Mouse (Mus musculus): ENCODE measurements around the gene Eps8l2.
A peak's percentile ranks its signal among the peaks of the same experiment; 100 is the strongest.

The Eps8l2 gene

GRCm38 (mm10) chr7:141338576-141339131 lies at the start of gene Eps8l2:
Gene Eps8l2, plus strand, starts transcription at chr7:141338880.
- DNase-seq, result peak; percentile 87 to 95

DNA sequence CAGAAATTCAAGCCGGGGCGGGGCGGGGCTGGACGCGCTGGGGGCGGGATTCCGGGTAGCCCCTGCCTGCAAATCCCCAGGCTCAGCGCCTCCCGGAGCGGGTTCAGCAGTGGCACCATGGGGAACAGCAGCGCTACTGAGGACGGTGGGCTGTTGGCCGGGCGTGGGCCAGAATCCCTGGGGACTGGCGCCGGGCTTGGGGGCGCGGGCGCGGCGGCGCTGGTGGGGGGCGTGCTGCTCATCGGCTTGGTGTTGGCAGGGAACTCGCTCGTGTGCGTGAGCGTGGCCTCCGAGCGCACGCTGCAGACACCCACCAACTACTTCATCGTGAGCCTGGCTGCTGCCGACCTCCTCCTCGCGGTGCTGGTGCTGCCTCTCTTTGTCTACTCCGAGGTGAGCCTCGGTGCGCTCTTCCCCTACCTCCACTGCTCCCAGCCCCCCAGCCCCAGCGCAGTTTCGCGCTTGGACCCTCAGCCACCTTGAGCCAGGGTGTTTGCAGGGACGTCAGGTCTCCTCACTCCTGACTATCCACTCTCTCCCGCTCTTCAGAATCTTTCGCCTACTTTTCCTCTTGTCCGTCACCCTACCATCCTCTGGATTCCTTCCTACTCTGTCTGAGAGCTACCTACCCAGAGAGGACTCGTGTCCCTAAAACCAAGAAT lies 46.6 kb upstream of the Eps8l2 start, which contains the start of gene Drd4:
Gene Drd4 (plus strand): TSS at position 86 of the 662 bp plus-strand sequence.
- DNase-seq, result no peak

- no peak for DNase-seq
These were observed 45.9 kb upstream of the Eps8l2 start for GRCm38 (mm10) chr7:141292583-141293388.

DNA sequence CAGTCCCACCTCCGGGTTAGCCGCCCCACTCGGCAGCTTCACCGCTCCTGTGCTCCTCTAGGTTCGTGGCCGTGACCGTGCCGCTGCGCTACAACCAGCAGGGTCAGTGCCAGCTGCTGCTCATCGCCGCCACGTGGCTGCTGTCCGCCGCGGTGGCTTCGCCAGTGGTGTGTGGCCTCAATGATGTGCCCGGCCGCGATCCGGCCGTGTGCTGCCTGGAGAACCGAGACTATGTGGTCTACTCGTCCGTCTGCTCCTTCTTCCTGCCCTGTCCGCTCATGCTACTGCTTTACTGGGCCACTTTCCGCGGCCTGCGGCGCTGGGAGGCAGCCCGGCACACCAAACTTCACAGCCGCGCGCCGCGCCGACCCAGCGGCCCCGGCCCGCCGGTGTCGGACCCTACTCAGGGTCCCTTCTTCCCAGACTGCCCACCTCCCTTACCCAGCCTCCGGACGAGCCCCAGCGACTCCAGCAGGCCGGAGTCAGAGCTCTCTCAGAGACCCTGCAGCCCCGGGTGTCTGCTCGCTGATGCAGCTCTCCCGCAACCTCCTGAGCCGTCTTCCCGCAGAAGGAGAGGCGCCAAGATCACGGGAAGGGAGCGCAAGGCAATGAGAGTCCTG lies 44.7 kb upstream of the Eps8l2 start:
- DNase-seq, result peak; percentile 38 to 65

DNA sequence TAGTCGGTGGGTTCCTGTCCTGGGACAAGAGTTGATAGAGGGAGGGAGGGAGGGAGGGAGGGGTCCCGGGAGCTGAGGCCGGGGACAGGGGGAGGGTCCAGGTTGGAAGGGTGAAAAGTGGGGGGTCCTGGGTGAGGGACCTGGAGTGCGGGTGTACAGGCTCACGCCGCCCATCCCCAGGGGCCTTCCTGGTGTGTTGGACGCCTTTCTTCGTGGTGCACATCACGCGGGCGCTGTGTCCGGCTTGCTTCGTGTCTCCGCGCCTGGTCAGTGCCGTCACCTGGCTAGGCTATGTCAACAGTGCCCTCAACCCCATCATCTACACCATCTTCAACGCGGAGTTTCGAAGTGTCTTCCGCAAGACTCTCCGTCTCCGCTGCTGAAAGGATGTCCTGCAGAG lies 44.2 kb upstream of the Eps8l2 start:
- no peak for DNase-seq

DNA sequence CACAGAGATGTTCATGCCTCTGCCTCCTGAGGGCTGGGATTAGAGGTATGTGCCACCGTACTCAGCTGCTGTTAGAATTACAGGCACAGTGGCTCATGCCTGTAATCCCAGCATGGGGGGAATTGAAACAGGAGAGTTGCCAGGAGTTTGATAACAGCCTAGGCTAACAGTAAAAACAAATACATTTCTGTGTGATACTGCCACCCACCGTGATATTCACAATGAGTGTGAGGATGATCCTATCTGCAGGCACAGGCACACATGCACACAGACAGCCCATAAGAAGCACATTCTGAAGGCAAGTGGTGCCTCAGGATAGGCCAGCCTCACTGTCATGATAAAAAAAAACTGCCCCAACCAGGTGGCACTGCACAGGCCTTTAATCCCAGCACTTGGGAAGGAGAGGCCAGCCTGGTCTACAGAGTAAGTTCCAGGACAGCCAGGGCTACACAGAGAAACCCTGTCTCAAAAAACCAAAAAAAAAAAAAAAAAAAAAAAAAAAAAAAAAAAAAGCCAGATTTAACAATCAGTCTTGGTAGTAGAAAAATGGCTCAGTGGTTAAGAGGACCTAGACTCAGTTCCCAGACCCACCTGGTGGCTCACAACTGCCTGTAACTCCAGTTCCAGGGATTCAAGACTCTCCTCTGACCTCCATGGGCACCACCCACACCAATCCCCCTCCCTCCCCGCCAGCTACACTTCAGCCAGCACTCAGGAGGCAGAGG lies 40.6 kb upstream of the Eps8l2 start:
- DNase-seq, result no peak

DNA sequence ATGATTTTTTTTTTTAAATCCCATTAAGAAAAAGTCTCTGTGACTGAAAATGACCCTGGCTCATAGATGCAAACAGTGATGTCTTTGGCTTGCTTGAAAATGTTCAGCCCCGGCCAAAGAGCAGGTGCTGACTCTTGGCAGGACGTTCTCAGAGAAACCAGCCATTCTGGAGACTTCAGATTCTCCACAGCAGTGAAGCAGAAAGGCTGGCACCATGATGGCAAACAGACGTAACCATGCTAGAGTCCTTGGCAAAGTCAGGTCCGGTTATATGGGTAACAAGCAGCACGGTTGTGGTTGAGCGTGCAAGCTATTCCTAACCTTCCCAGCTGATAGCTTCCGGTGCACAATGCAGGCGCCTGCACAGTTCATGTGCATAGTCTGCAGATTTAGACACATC lies 39.5 kb upstream of the Eps8l2 start:
- no peak for DNase-seq

GRCm38 (mm10) chr7:141301386-141301785 lies 37.3 kb upstream of the Eps8l2 start:
- no peak for DNase-seq

- DNase-seq, result no peak
These were observed 35.9 kb upstream of the Eps8l2 start for GRCm38 (mm10) chr7:141302702-141303268.

GRCm38 (mm10) chr7:141304537-141304936 lies 34.1 kb upstream of the Eps8l2 start:
- no peak for DNase-seq

DNA sequence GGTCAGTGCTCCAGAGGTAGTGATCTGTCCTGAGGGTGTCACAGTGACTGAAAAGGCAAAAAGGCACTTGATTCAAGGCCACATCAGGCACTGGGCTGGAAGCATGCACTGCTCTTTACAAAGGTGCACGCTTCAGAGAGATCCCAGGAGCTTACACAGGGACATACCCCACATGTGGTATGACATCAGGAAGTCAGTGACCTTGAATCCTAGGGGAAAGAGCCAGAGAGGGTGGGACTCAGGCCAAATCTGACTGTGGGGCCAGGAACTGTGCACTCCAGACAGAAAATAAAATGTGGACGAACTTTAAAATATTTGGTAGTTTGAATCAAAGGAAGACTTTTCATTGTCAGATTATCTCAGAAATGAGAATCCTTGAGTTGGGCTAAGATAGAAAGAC lies 24.3 kb upstream of the Eps8l2 start:
- DNase-seq, result no peak

- no peak for DNase-seq
These were observed 23.6 kb upstream of the Eps8l2 start for GRCm38 (mm10) chr7:141315076-141315475.

GRCm38 (mm10) chr7:141315974-141316373 lies 22.7 kb upstream of the Eps8l2 start:
- peak; percentile 80 to 86 for DNase-seq

- peak in 1 of 2 experiments; percentile 73 for DNase-seq
These were observed 21.0 kb upstream of the Eps8l2 start for GRCm38 (mm10) chr7:141317619-141318132.

GRCm38 (mm10) chr7:141319446-141319845 lies 19.2 kb upstream of the Eps8l2 start:
- no peak for DNase-seq

GRCm38 (mm10) chr7:141324686-141325085 lies 14.0 kb upstream of the Eps8l2 start:
- peak in 1 of 2 experiments; percentile 60 for DNase-seq

DNA sequence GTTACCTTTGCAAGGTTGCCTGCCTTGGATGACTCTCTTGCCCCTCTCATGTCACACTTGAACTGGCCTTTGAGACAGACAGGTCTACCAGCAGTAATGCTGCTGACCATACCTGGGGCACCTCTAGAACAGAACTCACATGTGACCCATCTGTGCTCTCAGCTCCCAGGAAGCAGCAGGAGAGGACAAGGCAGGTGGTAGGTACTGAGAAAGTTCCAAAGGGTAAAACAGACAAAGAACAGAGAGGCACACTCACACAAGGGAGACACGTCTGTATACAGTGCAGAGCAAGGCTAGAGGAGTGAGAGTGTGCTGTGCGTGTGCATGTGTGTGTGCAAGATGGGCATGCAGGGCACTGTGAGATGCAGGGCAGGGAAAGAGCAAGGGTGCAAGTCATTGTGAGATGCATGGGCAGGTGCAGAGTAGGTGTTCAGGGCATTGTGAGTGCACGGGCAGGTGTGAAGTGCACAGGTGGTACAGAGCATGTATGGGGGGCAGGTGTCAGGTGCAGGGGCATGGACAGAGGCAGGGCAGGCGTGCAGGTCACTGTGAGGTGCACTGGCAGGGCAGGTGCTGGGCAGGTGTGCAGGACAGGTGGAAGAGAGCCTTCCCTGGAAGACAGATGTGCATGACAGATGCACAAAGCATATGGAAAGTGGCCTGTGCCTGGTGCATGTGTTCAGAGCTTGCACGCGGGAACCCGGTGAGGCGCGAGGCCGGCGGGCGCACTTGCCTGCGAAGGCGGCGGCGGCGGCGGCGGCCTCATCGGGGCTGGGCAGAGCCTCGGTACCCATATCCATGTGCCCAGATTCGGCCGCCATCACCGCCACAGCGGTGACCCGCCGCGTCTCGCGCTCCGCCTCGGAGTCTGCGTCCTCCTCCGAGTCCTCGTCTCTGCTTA lies 11.9 kb upstream of the Eps8l2 start:
- DNase-seq, result peak in 1 of 2 experiments; percentile 33

GRCm38 (mm10) chr7:141327469-141328372 lies 11.0 kb upstream of the Eps8l2 start, which contains the start of the genes Deaf1 and Tmem80:
Gene Deaf1, minus strand, starts transcription at chr7:141327690.
Gene Tmem80, plus strand, starts transcription at chr7:141327739.
- DNase-seq, result peak; percentile 99 to 100

GRCm38 (mm10) chr7:141328373-141328990 lies 10.2 kb upstream of the Eps8l2 start:
- DNase-seq, result no peak
